In genomic region chr4:55542753-55543152, GRCm38 (mm10) we compare ENCODE assay signal across 27 mouse cellular contexts. TPM values are rescaled to one million over a fixed set of nuclear protein-coding genes. Genes with fewer than 3 reads are reported as not detected.
A peak's percentile ranks its signal among the peaks of the same experiment; 100 is the strongest.
DNase-seq lines count a peak whose midpoint lies in the region; ATAC-seq and TF ChIP-seq lines count a peak whose summit lies in the region.
"Had no signal": no experiment of that assay in that cellular context is flagged by ENCODE, and none has a peak within 500 bp of the region (broad histone marks: within the 10 kb centered on the region; RNA-seq: fewer than 3 reads in every experiment).

No protein-coding gene starts in this region.

- WGBS in heart, embryonic 13.5 days, result 20% methylated on average over 2 of the region's 2 CpGs
- 71% methylated on average over 2 of the region's 2 CpGs for WGBS in intestine, embryonic 15.5 days

- DNase-seq in heart, adult 8-10 months (ENCODE audit: low spot score), result no peak
- peak; percentile 26 for DNase-seq in NIH3T3 (ENCODE audit: low read depth)
- DNase-seq in T-cell, adult 2 months (ENCODE audit: low spot score), result no peak
- DNase-seq: adrenal gland, postnatal 10 days; adrenal gland, postnatal 36 days; cerebellum, adult 18-20 months; cerebellum, adult 9-10 months; cerebellum, postnatal 14 days; gastrocnemius, adult 2 months; gastrocnemius, postnatal 14 days; heart, adult 11 months; heart, postnatal 14 days; heart, postnatal 4 days; kidney, adult 8-10 months had no signal

- no peak overlapping the region for H3K4me2 ChIP-seq in heart, embryonic 13.5 days
- peak overlapping the region; percentile 66 for H3K4me2 ChIP-seq in myocyte (ENCODE audit: low read depth)
- no peak overlapping the region for H3K4me2 ChIP-seq in intestine, embryonic 15.5 days (replicated peaks)
- H3K4me2 ChIP-seq: embryonic facial prominence, embryonic 12.5 days; embryonic facial prominence, embryonic 15.5 days; forebrain, embryonic 13.5 days; heart, embryonic 12.5 days; hindbrain, embryonic 14.5 days had no signal

- no peaks in the 10 kb centered on the region for H3K36me3 ChIP-seq in heart, embryonic 13.5 days
- H3K36me3 ChIP-seq in myocyte (ENCODE audit: control insufficient read depth, insufficient read depth), result no peaks in the 10 kb centered on the region
- H3K36me3 ChIP-seq in intestine, embryonic 15.5 days, result no peaks in the 10 kb centered on the region
- H3K36me3 ChIP-seq: embryonic facial prominence, embryonic 12.5 days; embryonic facial prominence, embryonic 15.5 days; heart, embryonic 12.5 days had no signal

- ATAC-seq in heart, embryonic 13.5 days (ENCODE audit: extremely low read depth, insufficient number of reproducible peaks, low FRiP score, low TSS enrichment), result no peak
- no peak for ATAC-seq in intestine, embryonic 15.5 days
- ATAC-seq: forebrain, embryonic 13.5 days; forebrain, embryonic 16.5 days; hindbrain, postnatal 0 days; inflammation-experienced regulatory T-cells, adult 6 months; intestine, postnatal 0 days had no signal

- no peak overlapping the region for H3K9ac ChIP-seq in heart, embryonic 13.5 days
- H3K9ac ChIP-seq in intestine, embryonic 15.5 days, result no peak overlapping the region
- H3K9ac ChIP-seq: embryonic facial prominence, embryonic 12.5 days; embryonic facial prominence, embryonic 15.5 days; forebrain, embryonic 13.5 days; heart, embryonic 12.5 days; hindbrain, embryonic 14.5 days had no signal

- no peak for TF ChIP-seq POLR2A in myocyte (IDR thresholded peaks at IDR 0.05; ENCODE audit: insufficient read length, low read depth)

- H3K27me3 ChIP-seq in heart, embryonic 13.5 days (replicated peaks), result no peaks in the 10 kb centered on the region
- no peaks in the 10 kb centered on the region for H3K27me3 ChIP-seq in myocyte (ENCODE audit: control insufficient read depth, insufficient read depth, insufficient read length)
- no peaks in the 10 kb centered on the region for H3K27me3 ChIP-seq in intestine, embryonic 15.5 days (replicated peaks)
- H3K27me3 ChIP-seq: embryonic facial prominence, embryonic 12.5 days; embryonic facial prominence, embryonic 15.5 days; forebrain, embryonic 13.5 days; heart, embryonic 12.5 days had no signal

- H3K9me3 ChIP-seq in heart, embryonic 13.5 days, result no peaks in the 10 kb centered on the region
- H3K9me3 ChIP-seq in intestine, embryonic 15.5 days, result no peaks in the 10 kb centered on the region
- H3K9me3 ChIP-seq: embryonic facial prominence, embryonic 12.5 days; embryonic facial prominence, embryonic 15.5 days; forebrain, embryonic 13.5 days; heart, embryonic 12.5 days had no signal

- no peak overlapping the region for H3ac ChIP-seq in myocyte (ENCODE audit: control insufficient read depth, insufficient read length)

- H3K27ac ChIP-seq in heart, embryonic 13.5 days (replicated peaks), result 0 out of 2 replicates have a peak overlapping the region, but pooled peaks have one; percentile 1
- no peak overlapping the region for H3K27ac ChIP-seq in intestine, embryonic 15.5 days
- H3K27ac ChIP-seq: embryonic facial prominence, embryonic 12.5 days; embryonic facial prominence, embryonic 15.5 days; forebrain, embryonic 13.5 days; gastrocnemius, adult 2 months; hindbrain, embryonic 14.5 days; hindbrain, postnatal 0 days had no signal

- H3K4me3 ChIP-seq in heart, embryonic 13.5 days, result no peak overlapping the region
- no peak overlapping the region for H3K4me3 ChIP-seq in myocyte
- no peak overlapping the region for H3K4me3 ChIP-seq in intestine, embryonic 15.5 days (replicated peaks)
- H3K4me3 ChIP-seq: embryonic facial prominence, embryonic 12.5 days; embryonic facial prominence, embryonic 15.5 days; erythroblast, embryonic 14.5 days; forebrain, embryonic 13.5 days; gastrocnemius, adult 2 months; heart, embryonic 12.5 days had no signal

- H3K79me2 ChIP-seq in myocyte (ENCODE audit: control insufficient read depth, insufficient read depth), result no peaks in the 10 kb centered on the region

- H3K4me1 ChIP-seq in heart, embryonic 13.5 days, result peaks cover 39% of the 10 kb centered on the region
- H3K4me1 ChIP-seq in intestine, embryonic 15.5 days (replicated peaks), result no peaks in the 10 kb centered on the region
- H3K4me1 ChIP-seq: embryonic facial prominence, embryonic 12.5 days had no signal

TF ChIP-seq in myocyte, 11 proteins besides CTCF, POLR2A, EP300 and RAD21:
- TF ChIP-seq E2F4 (IDR thresholded peaks at IDR 0.05; ENCODE audit: insufficient read depth) (no peak), SRF (IDR thresholded peaks at IDR 0.05; ENCODE audit: control insufficient read depth, insufficient read length, low read depth) (no peak), REST (IDR thresholded peaks at IDR 0.05; ENCODE audit: insufficient read depth, insufficient read length) (no peak), MAX (IDR thresholded peaks at IDR 0.05; ENCODE audit: low read depth) (no peak), CEBPB (IDR thresholded peaks at IDR 0.05; ENCODE audit: insufficient read depth, poor library complexity, severe bottlenecking) (peak; percentile 98), TCF12 (IDR thresholded peaks at IDR 0.05; ENCODE audit: insufficient read depth, poor library complexity, severe bottlenecking) (peak; percentile 56), USF1 (IDR thresholded peaks at IDR 0.05; ENCODE audit: low read depth) (no peak), MYOD1 (IDR thresholded peaks at IDR 0.05; ENCODE audit: control insufficient read depth in 1 of 3, insufficient read length in 2 of 3, low read depth in 2 of 3) (peak; percentile 38 to 88 (median 84)), TCF3 (IDR thresholded peaks at IDR 0.05; ENCODE audit: insufficient read length, low read depth) (no peak), MYOG (IDR thresholded peaks at IDR 0.05; ENCODE audit: control insufficient read depth in 1 of 3, insufficient read depth in 1 of 3, insufficient read length in 2 of 3, low read depth in 2 of 3) (peak; percentile 38 to 93 (median 69)), POLR2AphosphoS2 (IDR thresholded peaks at IDR 0.05; ENCODE audit: insufficient read length, low read depth) (peak; percentile 56)

RNA-seq across cellular contexts. Expression of gene Klf4, which starts 10.5 kb away (rescaled TPM):
- 3.7 and 3.8 TPM in 2 replicates for polyA plus RNA-seq in heart, embryonic 13.5 days (2015; fragmentation: Nextera tagmentation; extraction: Ambion mirVana)
- 10 to 100 TPM; 21.7 to 39.9 (median 27.1) TPM for total RNA-seq in heart, adult 8-10 months (2022)
- polyA plus RNA-seq in myocyte (2012; fragmentation: generic; extraction: Trizol), result 84.3 TPM
- polyA plus RNA-seq in intestine, embryonic 15.5 days (2015; fragmentation: Nextera tagmentation; extraction: Ambion mirVana), result 9.6 and 12.1 TPM in 2 replicates
